Mouse (Mus musculus): Measurements from ENCODE around the gene Ankle1. TPM values are rescaled to one million over a fixed set of nuclear protein-coding genes. Genes with fewer than 3 reads are reported as not detected.

The Ankle1 gene
- total and polyA plus RNA-seq, 3 experiments = 18.5 to 21.2 TPM; not detected in 1

GRCm38 (mm10) chr8:71445096-71445495, 39.3 kb downstream of the Ankle1 start:
- Histone ChIP-seq H3K4me3 (ENCODE audit: control insufficient read depth in 1 of 2, insufficient read depth in 1 of 2, low read depth in 2 of 2, low read length in 2 of 2) (no peak overlapping the region), H3K27ac (ENCODE audit: control insufficient read depth, low read depth, low read length) (no peak overlapping the region), H3K36me3 (ENCODE audit: control insufficient read depth in 1 of 2, insufficient read depth in 2 of 2, low read length in 2 of 2) (no peaks in the 10 kb centered on the region), H3K4me1 (ENCODE audit: control insufficient read depth in 1 of 2, insufficient read depth in 2 of 2, low read length in 2 of 2) (no peaks in the 10 kb centered on the region), H3K9ac (ENCODE audit: control insufficient read depth, low read depth, low read length, poor library complexity, severe bottlenecking) (no peak overlapping the region), H3K27me3 (ENCODE audit: control insufficient read depth in 1 of 2, insufficient read depth in 2 of 2, low read length in 2 of 2) (peaks cover 0 to 10% of the 10 kb centered on the region in 2 experiments; a peak in 2 of 4 replicates), H3K79me2 (ENCODE audit: control insufficient read depth, insufficient read depth, low read length, poor library complexity) (no peaks in the 10 kb centered on the region), H3K9me3 (replicated peaks; ENCODE audit: insufficient read depth, low read length) (no peaks in the 10 kb centered on the region)
- TF ChIP-seq EP300 (IDR thresholded peaks at IDR 0.05; ENCODE audit: low read depth in 1 of 2, low read length in 2 of 2) (no peak), MAFK (IDR thresholded peaks at IDR 0.05; ENCODE audit: borderline replicate concordance, low read depth, low read length) (no peak), CHD1 (IDR thresholded peaks at IDR 0.05; ENCODE audit: low read depth, low read length) (no peak), POLR2A (IDR thresholded peaks at IDR 0.05; ENCODE audit: control insufficient read depth in 1 of 2, insufficient read depth in 1 of 2, low read depth in 1 of 2, low read length in 2 of 2, poor library complexity in 1 of 2) (no peak), SIN3A (IDR thresholded peaks at IDR 0.05; ENCODE audit: low read length) (no peak), MYB (IDR thresholded peaks at IDR 0.05; ENCODE audit: low read depth, low read length) (no peak), MAZ (IDR thresholded peaks at IDR 0.05; ENCODE audit: low read depth, low read length) (no peak), HCFC1 (IDR thresholded peaks at IDR 0.05; ENCODE audit: low read depth, low read length) (no peak), TCF12 (IDR thresholded peaks at IDR 0.05; ENCODE audit: low read depth, low read length) (no peak), POLR2AphosphoS5 (IDR thresholded peaks at IDR 0.05; ENCODE audit: borderline replicate concordance, low read depth, low read length) (no peak)
- no peak for DNase-seq (ENCODE audit: low read depth, low spot score)

GRCm38 (mm10) chr8:71451337-71451736, 45.5 kb downstream of the Ankle1 start:
- Histone ChIP-seq H3K4me1 (ENCODE audit: control insufficient read depth in 1 of 2, insufficient read depth in 2 of 2, low read length in 2 of 2) (no peaks in the 10 kb centered on the region), H3K27ac (ENCODE audit: control insufficient read depth, low read depth, low read length) (no peak overlapping the region), H3K9me3 (replicated peaks; ENCODE audit: insufficient read depth, low read length) (no peaks in the 10 kb centered on the region), H3K36me3 (ENCODE audit: control insufficient read depth in 1 of 2, insufficient read depth in 2 of 2, low read length in 2 of 2) (no peaks in the 10 kb centered on the region), H3K79me2 (ENCODE audit: control insufficient read depth, insufficient read depth, low read length, poor library complexity) (no peaks in the 10 kb centered on the region), H3K4me3 (ENCODE audit: control insufficient read depth in 1 of 2, insufficient read depth in 1 of 2, low read depth in 2 of 2, low read length in 2 of 2) (no peak overlapping the region), H3K27me3 (ENCODE audit: control insufficient read depth in 1 of 2, insufficient read depth in 2 of 2, low read length in 2 of 2) (peaks cover 0 to 1% of the 10 kb centered on the region in 2 experiments; a peak in 2 of 4 replicates), H3K9ac (ENCODE audit: control insufficient read depth, low read depth, low read length, poor library complexity, severe bottlenecking) (no peak overlapping the region)
- TF ChIP-seq MYC (IDR thresholded peaks at IDR 0.05; ENCODE audit: low read depth, low read length) (no peak), POLR2A (IDR thresholded peaks at IDR 0.05; ENCODE audit: control insufficient read depth in 1 of 2, insufficient read depth in 1 of 2, low read depth in 1 of 2, low read length in 2 of 2, poor library complexity in 1 of 2) (no peak), ZKSCAN1 (IDR thresholded peaks at IDR 0.05; ENCODE audit: low read depth, low read length) (no peak), GATA1 (IDR thresholded peaks at IDR 0.05; ENCODE audit: low read depth, low read length) (no peak), TAL1 (IDR thresholded peaks at IDR 0.05; ENCODE audit: low read length) (no peak), HCFC1 (IDR thresholded peaks at IDR 0.05; ENCODE audit: low read depth, low read length) (no peak), MXI1 (IDR thresholded peaks at IDR 0.05; ENCODE audit: low read depth, low read length) (no peak), KAT2A (conservative IDR thresholded peaks at IDR 0.05; ENCODE audit: low read depth, low read length) (no peak), TCF12 (IDR thresholded peaks at IDR 0.05; ENCODE audit: low read depth, low read length) (no peak), USF1 (IDR thresholded peaks at IDR 0.05; ENCODE audit: low read depth, low read length) (no peak), BHLHE40 (IDR thresholded peaks at IDR 0.05; ENCODE audit: borderline replicate concordance, low read depth, low read length) (no peak), POLR2AphosphoS5 (IDR thresholded peaks at IDR 0.05; ENCODE audit: borderline replicate concordance, low read depth, low read length) (no peak)
- no peak for DNase-seq (ENCODE audit: low read depth, low spot score)
